Mouse (Mus musculus) embryo, embryonic 11.5 days (tissue): ENCODE results near the gene Elfn2.
A peak's percentile ranks its signal among the peaks of the same experiment; 100 is the strongest.

ENCODE experiments used
- DNase-seq: peaks from one replicate; pipeline ENCODE4 v3.0.0-alpha.2; 2012; ENCODE audit warnings: low read depth, low spot score

The Elfn2 gene

DNA sequence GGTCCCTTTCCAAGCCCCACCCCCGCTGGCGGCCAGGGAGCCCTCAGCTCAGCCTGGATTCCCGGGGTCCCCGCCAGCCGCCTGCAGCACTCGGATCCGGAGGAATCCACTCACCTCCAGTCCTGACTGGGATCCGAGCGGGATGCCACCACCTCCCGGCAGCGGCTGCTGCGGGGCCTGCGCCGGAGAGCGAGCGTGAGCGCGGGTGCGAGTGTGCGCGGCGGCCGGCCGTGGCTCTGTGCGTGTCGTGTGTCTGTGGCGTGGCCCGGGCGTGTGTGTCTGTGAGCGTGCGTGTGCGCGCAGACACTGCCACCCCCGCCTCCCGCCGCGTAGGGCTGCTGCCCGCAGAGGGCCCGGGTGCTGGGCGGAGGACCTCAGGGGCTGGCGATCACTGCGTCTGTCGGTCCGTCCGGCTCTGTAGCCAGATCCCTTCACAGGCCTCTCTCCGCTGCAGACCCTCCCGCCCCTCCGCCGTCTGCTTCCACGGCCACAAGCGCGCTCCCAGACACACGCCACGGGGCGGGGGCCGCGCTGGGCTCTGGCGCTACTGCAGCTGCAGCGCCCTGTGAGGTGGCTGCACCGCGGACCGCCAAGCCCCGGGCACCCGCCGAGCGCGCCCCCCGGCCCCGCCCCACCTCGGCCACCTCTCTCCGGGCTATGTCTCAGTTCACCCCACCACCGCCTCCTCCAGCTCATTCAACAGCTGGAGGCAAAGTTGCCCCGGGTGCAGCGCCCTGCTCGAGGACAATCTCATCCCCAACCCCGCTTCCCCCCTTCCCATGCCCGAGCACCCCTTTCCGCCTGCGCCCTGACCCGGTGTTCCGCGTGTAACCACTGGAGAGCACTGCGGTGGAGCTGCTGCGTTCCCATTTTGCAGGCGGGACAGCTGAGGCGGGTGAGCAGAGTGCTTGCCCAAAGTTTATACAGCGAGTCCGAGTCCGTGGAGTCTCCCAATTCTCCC lies at the start of gene Elfn2:
TSS of gene Elfn2 (minus strand) at position 482 of the 961 bp plus-strand sequence.
- no peak for DNase-seq

DNA sequence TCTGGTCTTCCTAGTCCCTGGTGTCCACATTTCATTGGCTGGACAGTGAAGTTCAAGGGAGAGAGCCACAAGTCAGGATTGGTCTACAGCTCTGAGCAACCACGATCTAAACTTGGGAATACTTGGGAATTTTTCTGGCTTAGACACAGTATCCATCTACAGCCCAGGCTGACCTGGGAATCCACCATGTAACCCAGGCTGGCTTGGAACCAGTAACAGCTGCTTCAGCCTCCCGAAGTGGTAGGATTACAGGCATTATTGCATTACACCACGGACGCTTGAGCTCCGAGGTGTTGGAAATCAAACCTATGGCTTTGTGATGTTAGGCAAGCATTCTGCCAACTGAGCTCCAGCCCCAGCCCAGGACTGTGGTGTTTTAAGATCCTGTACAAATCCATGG lies 45.1 kb upstream of the Elfn2 start:
- DNase-seq = no peak

DNA sequence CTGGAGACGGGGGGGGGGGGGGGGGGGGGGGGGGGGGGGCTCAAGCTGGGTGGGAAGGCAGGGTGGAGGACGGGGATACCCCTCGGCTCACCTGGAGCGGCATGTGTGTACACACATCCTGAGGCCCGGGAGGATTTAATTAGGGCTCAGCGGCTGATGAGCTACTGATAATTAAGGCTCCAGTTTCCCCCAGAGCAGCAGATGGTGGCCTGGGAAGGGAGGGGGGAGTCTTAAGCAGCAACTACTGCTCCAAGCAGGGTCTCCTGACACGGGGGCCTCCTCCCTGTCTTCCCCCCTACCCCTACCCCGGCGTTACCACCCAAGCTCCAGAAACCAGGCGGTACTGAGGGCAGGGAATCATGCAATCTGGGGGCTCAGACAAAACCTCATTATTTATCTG lies 44.6 kb upstream of the Elfn2 start:
- DNase-seq = no peak

DNA sequence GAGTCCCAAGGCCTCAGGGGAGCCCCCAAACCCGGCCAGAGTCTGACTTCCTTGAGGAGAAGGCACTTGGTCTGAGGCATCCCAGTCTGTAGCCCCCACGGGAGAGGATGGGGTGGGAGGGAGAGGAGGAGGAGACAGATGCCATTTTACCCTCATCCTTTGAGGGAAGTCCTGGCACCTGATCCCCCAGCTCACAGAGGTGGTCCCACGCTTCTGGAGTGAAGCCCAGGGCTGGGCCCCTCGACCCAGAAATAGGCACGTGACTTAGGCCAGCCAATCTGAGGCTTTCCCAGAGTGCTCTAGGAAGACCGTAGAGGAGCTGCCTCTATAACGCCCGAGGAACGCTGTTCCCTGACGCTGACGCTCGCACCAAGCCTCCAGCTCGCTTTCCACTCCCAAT lies 42.5 kb upstream of the Elfn2 start:
- DNase-seq = no peak

DNA sequence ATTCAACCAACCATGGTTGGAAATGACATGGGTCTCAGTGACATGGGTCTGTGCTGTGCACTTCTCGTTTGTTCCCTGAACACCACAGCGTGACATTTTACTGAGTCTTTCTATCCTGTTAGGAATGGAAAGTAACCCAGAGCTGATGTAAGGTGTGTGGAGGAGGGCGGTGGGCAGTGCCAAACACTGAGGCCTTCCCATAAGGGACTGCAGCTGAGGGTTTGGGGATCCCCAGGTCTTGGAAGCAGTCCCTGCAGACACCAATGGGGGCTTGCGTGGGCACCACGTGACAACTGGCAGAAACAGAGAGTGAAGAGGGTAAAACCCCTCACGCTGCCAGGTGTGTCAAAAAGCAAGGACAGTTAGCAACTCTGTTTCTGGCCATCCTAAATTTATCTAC lies 39.6 kb upstream of the Elfn2 start:
- no peak for DNase-seq

DNA sequence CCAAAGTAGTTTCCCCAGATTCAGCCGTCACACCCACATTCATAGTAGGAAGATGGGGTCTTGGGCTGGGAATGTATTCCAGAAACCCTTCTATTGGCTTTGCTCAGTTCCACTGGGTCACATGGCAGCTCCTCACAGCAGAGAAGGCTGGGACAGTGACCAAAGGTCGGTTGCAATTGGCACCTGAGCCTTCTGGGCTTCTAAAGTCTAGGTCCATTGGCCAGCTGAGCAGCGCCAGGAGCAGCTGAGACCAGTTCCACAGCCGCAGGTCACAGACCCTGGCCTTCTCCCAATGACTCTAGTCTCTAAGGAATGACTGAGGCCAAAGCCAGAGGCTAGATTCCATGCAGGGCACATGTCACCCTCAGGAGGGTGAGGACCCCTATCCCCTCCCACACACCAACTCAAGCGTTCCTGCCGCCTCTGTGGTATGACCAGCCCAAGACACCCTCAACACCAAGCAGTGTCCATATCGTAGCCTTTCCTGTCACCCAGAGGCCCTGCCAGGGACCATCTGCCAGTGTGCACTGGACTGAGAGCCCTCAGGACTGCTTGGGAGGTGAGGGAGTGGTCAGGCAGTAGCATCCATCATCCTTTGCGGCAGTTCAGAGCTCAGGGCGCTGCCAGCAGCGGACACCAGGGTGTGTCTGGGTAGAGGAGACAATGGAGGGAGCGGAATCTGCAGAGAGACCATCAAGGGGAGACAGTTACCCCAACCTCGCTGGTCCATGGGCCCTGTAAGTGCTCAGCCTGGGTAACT lies 37.6 kb upstream of the Elfn2 start:
- DNase-seq = no peak

DNA sequence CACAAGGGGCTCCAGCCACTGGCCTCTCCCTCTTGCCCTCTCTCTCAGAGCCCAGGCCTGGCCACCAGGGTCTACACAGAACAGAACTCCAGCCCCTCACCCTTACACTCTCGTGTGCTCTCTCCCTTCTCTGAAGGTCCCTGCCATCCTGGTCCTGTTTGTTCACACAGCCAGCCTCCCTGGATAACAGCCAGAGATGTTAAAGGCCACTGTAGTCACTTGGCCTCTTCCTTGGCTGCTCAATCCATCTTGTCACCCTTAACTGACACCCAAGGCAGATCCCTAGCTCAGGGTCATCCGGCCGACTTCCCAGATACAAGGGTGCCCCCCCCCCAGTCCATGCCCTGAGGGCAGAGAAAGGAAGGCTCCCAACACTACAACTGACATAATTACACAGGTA lies 36.7 kb upstream of the Elfn2 start:
- no peak for DNase-seq

DNA sequence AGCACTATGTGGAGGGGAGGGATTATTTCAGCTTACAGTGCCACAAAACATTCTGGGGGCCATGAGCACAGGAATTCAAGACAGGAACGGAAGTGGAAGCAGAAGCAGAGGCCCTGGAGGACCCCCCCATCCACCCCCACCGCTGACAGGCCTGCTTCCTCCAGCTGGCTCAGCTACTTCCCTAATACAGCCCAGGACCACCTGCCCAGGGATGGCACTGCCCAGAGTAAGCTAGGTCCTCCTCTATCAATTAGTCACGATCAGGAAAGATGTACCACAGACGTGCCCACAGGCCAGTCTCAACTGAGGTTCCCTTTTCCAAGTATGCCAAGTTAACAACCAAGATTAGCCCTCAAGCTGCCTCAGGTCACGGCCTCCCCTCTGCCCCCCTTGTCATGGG lies 35.6 kb upstream of the Elfn2 start:
- DNase-seq = no peak

DNA sequence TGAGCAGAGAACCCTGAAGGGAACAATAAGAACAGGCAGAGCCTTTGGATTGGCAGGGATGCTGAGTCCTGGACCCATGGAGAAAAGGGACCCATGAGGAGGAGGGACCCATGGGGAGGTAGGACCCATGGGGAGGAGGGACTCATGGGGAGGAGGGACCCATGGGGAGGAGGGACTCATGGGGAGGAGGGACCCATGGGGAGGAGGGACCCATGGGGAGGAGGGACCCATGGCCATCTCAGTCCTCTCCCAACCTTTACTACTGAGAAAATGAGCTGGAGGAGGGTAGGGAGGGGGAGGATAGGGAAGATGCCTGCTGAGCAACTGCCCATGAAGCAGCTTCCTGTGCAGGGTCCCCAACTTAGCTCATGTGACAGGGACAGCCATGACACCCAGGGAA lies 34.4 kb upstream of the Elfn2 start:
- no peak for DNase-seq

DNA sequence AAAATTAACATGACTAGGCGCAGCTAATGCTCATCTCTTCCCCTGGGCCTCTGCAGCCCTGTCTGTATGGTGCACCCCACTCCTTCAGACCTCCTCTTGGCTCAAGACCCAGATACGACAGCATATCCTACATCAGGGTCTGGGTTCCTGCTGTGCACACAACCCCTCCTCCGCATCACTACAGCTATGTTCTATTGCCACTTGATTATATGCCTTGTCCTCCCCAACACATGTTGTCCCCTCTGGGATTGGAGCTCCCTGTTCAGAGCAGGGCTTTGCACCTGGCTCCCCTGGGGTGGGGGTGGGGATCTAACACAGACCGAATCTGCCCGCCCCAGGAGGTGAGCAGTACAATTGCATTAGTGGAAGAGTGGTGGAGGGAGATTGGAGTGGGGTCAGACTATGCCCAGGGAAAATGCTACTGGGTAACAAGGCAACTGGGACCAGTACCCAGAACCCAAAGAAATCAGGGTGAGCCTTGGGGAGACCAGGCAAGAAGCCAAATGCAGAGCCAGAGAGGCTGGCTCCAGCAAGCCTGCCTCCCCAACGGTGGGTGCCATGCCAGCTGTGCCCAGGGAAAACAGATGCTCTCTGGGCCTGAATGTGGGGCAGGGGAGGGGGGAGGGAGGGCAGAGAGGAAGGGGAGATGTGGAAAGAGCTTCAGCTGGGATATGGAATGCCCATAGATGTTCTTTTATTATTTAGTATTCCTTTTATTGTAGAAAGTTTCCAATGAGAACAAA lies 32.2 kb upstream of the Elfn2 start:
- DNase-seq = no peak

DNA sequence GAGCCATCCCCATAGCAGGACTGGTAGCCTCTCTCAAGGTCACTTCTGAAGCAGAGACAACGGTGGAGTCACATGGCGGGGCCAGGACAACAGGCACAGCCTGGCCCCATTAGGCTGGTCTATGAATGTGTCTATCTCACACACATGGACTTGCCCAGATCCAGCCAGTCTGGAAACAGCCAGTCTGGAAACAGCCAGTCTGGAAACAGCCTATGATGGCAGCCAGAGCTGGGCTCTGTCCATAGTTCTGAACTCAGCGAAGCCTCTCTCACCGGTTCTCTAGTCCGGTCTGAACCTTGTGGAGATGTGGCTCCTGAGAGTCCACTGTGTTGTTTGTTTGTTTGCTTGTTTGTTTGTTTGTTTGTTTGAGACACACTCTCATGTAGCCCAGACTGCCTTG lies 31.3 kb upstream of the Elfn2 start:
- peak; percentile 45 for DNase-seq

DNA sequence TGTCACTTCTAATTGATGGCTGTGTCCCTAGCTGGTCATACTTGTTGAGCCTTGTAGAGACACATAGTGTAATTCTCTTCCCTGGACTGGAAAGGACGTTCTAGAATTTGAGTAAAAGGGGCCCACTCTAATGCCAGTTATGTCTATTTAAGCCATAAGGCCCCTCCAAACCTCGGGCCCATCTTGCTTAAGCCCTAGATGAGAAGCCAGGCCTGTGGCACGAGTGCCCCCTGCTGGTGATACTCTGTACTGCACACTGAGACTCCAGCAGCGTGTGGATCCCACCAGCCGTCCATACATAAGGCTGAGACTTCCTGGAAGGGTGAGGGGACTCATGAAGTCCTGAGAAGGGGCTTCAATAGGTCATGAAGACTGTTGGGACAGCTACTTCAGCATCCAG lies 25.6 kb upstream of the Elfn2 start:
- peak; percentile 41 for DNase-seq

DNA sequence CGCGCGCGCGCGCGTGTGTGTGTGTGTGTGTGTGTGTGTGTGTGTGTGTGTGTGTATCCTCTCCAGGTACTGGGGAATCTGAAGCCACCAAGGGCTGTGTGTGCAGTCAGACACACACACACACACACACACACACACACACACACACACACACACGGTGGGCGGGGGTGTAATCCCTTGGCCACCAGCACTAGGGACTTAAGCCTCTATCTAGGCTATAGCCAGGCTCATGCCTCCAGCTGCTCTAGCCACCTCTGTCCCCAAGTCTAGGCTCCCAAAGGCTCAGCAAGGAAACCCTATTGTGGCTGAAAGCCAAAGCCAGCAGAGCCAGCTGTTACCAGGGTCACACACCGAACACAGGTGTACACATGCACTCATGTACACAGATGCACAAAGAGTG lies 24.3 kb upstream of the Elfn2 start:
- no peak for DNase-seq

DNA sequence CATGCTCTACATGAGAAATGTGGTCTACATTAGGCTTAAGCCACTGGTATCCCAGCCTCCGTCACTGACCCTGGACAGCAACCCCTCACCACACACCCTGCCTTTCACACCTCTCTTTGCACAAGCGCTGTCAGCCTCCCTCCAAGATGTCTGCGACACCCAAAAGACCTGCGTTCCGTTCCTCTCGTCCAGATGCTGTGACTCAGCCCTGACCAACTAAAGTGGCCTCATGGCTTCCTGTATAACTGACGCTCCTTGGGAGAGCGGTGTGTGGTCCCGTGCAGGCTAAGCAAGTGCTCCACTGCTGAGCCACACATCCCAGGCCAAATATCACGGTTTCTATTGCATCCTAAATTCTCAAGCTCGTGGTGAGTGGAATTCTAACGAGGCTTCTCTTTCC lies 22.1 kb upstream of the Elfn2 start:
- DNase-seq = no peak

DNA sequence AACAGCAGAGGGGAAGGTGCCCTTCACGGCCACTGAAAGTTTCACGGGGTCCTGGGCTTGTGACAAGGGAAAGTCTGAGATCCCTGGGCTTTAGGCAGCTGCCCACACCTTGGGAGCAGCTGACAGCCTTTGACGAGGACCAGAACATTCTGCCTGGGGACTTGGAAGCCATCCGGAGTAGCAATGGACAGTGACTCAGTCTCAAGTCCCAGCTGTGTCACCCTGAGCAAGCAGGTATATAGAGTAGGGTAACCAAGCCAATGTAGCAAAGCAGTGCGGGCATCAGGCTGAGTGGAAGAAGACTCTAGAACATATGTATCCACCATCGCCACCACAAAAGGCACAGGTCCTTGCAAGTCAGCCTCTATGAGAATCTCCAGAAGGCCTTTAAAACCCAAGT lies 18.6 kb upstream of the Elfn2 start:
- DNase-seq = no peak

DNA sequence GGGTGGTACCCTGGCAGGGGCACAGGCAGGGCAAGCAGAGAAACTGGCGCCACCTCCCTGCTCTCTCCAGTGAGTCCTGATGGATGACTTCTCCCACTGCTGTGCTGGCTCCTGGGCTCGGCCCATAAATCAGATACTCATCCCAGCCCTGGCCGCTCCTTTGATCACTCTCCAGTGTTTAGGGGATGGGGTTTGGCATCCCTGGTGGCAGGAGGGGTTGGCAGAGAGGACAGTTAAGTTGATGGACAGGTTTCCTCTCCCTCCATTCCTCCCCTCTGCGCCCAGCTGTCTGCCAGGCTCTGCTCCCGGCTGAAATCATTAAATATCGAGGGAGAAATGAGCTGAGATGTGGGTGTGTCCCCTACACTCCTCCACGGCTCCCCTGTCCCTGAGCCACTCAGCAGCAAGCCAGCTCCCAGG lies 18.1 kb upstream of the Elfn2 start:
- DNase-seq = no peak

DNA sequence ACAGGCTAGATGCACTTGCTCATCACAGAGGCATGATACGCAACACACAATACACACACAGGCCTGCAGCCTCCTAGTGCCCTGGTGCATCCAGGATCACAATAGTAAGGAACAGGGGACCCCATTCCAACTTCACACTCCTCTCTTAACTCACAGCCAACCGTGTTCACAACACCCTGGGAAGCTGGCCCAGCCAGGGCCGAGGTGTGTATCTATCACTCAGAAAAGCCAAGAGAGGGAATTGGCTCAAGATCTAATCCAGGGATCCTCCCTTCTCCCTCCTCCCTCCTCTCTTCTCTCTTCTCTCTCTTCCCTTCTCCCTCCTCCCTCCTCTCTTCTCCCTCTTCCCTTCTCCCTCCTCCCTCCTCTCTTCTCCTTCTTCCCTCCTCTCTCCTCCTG lies 17.6 kb upstream of the Elfn2 start:
- DNase-seq = no peak

DNA sequence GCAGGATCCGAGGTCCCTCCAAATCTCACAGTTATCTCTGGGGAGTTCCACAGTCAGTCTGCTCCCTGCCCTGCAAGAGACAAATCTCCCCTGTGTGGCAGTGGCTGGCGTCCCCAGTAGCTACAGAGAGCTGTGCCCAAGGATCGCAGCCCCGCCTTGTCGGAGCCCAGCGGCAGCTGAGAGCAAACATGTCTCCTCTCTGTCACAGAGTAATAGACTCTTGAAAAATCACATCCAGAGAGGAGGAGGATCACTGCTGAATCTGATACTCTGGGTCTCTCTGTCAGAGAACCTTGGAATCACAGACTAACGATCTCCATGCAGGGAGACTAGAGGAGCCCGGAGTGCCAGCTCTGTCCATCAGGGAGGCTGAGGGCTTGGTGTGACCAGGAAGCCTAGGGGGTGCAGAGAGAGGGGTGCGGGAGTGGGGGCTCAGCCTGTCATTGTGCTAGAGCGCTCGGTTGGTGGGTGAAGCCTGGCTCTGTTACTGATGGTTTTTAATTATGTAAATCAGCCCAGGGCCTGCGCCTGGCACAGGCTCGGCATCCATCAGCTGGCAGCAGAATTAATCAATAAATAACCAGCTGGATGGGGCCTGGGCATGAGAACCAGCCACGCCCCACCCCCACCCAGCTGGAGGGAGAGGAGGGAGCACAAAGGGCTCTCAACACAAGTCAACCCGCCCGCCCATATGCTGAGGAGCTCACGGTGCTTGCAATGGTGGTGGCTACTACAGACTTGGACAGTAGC lies 17.0 kb upstream of the Elfn2 start:
- no peak for DNase-seq

DNA sequence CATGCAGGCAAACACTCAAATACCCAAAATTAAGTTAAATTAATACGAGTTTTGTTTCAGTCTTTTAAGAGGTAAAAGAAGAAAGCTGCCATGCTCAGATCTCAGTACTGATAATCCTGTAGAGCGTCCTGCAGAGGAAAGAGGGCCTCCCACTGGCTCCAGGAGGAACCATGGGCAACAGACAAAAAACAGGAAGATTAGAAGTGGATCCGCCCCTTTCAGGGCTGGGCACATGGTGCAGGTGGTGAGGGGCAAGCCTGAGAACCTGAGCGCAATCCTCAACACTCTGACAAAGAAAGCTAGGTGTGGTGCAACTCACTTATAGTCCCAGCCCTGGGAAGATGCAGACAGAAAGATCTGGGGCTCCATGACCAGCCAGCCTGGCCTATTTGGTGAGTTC lies 13.3 kb upstream of the Elfn2 start:
- DNase-seq = no peak

DNA sequence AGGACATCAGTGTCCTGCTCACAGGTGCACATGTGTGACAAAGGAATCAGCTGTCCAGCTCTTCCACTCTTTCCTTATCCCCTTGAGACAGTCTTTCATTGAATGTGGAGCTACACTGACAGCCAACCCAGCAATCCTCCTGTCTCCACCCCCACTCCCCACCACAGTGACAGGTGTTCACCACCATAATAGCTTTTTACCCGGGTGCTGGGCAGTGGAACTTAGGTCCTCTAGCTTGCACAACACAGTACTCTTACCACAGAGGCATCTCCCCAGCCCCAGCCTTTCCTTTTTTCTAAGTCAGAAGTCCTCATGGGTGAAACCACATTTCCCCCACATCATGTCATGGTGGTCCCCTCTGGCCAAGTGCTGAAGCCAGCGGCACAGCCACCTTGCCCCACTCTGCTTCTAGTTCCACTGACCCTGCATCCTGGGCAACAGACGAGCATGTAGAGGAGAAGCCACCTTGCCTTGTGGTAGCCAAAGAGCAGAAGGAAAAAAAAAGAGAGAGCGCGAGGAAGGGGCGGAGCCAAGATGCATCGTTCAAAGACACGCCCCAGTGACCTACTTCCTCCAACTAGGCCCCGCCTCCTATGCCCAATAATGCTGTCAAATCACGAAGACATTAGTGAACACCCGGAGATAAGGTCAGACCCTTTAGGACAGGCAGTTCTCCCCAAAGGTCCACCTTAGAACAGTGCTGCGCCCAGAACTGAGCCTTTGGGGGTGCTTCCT lies 11.9 kb upstream of the Elfn2 start:
- DNase-seq = no peak

DNA sequence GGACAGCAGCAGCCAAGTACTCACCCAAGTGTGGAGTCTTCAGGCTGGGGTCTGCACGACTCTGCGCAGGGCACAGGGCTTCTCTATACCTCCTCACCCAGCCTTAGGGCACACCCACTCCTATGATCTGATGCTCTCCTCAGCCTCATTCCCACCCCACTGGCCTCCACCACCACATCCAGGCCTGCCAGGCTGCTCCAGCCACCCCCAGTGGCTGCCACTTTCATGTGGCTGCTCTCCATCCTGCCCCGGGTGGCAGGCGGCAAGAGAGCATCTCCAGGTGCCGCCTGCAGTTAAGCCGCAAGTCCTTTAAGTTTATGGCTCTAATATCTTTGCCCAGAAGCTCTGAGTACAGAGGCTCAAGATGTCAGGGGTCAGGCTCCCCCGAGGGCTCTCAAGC lies 8.1 kb upstream of the Elfn2 start:
- DNase-seq = no peak
